Mouse (Mus musculus): Measurements from ENCODE around the gene Pcbp3.

Gene Pcbp3

DNA sequence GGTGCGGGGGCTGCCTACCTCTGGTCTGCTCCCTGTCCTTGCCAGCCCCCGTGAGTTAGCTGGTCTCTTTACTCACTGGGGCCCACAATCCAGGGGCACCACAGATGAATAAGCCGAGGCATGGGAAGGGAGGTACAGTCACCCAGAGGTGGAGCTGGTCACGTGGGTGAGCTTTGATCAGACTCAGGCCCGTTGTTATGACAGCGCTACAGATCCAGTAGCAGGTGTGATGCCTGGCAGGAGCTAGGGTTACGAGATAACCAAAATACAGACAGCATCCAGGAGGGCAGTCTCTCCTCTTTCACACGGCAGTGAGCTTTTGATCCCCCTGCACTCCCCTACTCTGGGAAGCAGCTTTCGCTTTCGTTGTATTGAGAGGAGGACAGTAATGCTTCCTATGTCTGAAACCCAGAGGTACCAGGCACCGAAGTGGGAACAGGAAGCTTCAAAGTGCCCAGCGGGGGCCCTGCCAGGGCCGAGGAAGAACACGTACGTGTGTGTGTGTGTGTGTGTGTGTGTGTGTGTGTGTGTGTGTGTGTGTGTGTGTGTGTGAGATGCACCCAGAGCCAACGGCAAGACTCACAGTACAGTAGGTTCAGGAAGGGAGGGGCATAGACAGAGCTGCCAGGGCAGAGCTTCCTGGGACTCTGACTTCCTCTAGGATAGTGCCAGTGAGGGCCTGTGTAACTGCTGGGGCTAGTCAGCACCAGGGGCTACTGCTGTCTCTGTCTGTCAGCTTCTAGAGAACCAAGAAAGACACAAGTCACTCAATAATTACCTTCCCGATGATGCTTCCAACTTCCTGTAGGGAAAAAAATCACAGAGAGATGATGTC lies 162.7 kb downstream of the Pcbp3 start:
- DNase-seq: no peak

DNA sequence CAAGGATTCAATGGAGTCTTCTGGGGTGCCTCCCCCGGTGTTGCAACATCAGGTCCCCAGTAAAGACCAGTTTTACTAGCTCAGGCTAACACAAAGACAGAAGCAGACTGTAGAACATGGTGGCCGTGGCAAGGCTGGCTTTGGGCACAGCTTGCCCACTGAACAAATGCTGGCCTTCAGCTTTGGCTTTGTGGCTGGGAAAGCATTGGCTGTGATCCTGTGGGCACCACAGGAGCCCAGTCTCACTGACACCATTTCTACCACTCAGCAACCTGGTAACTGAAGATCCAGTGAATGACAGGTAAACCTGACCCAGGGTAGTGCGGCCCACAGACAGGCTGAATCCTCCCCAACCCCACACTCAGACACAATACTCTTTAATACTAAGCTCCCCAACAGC lies 167.6 kb downstream of the Pcbp3 start:
- DNase-seq: no peak

DNA sequence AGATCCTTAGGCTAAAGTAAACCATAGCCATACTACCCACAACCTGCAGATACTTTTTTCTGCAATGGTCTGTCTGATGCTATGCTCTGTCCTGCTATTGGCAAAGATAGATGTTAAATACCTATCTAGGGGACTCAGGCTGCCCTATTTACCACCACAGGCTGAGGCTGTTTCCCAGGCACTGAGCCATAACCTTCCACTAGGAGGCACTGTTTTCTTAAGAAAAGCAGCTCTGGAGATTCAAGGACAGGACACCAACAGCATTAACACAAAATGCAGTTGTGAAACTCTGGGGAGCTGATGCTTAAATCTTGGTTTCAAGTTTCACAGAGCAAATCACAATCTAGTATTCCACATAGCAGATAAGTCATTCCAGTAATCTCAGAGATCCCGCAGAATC lies 170.2 kb downstream of the Pcbp3 start:
- peak; percentile 18 for DNase-seq

DNA sequence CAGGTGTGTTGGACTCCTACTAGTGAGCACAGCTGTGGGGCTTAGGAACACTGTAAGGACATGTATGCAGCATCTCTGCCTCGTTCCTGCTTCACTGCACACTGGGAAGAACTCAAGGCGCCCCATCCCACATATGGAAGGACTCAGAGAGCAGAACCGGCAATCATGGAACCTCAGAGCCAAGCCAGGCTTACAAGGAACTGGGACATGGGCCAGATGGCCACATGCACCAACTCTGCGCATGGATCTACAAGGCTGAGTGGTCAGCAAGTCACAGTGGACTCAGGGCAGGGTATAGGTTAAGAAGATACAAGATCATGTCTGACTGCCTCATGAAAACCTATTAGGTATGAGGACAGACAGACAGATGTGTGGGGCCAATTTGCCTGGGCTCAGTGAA lies 171.8 kb downstream of the Pcbp3 start:
- no peak for DNase-seq

DNA sequence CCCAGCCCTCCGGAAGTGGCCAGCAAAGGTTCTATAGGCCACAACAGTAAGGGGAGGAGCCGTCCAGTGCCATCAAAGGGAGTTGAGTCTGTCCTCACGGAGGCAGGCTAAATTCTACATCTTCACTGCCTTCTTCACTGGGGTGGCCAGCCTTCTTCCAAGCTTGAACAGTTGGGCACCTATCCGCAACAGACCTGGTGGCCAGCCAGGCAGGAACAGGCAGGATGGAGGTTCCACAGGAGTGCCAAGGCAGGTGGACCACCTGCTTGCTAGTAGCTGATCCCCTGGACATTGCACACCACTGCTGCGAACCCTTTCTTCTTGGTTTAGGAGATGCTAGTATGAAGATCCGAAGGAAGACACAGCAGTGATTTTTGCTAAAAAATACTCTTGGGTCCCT lies 176.4 kb downstream of the Pcbp3 start:
- no peak for DNase-seq

DNA sequence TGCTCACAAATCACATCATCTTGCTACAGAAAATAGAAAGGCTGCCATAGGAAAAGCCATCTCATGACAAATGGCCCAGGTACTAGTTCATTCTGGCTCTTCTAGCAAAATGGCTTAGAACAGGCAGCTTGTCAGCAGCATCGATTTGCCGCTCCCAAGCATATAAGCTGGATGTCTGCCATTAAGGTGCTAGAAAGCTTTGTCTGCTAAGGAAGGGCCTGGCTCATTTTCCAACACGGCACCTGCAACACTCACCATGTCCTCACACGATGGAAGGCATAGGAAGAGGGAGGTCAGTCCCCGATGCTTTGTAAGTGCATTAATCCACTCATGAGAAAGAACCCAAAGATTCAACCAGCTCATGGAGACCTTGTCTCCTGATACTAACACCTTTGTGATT lies 182.5 kb downstream of the Pcbp3 start:
- DNase-seq: no peak

DNA sequence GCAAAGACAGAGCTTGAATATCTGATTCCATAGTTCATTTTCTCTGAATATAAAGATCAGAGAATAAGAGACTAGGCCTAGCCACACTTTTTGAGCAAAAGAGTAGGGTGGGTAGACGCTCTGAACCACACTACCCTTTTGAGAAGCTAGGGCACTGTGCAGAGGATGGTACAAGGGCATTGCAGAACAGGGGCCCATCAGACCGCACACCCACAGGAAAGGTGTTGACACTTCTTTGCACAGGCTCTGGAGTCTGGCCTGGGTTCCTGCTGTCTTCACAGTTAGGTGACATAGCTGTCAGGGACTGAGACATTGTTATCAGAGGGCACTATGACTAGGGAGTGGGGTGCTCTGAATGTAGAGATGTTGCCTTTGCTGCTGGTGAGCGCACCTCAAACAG lies 190.1 kb downstream of the Pcbp3 start:
- no peak for DNase-seq

DNA sequence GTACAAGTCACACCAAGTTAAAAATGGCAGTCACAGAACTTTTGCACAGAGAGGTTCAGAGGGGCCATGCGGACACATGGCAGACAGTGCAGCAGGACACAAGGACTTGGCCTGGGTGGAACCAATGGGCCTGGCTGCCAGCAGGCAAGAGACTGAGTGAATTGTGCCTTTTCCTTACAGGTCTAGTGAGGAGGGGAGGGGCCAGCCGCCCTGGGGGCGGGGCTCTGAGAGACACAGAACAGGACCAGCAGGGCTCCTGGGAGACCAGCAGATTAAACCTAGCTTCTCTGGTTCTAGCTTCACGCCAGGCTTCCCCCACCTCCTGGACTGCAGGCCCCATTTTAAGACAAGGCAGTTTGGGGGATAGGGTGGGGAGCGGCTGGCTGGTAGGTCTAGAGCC lies 190.6 kb downstream of the Pcbp3 start:
- DNase-seq: no peak

DNA sequence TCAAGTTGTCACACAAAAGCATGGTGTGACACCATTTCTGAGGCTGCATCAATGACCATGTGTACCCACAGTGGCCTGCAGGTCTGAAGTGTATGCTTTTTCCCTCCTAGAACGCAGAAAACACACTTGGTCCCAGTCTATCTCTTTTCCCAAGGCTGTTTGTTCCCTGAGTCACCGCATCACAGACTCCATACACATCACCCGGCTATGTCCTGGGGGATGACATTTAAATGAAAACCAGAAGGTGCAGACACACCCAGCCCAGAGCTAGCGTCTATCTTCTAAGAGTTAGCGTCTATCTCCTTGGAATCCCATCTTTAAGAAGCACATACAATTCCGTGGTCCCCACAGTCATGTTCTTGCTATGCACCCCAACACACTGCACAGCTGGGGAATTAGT lies 192.1 kb downstream of the Pcbp3 start:
- DNase-seq: no peak

DNA sequence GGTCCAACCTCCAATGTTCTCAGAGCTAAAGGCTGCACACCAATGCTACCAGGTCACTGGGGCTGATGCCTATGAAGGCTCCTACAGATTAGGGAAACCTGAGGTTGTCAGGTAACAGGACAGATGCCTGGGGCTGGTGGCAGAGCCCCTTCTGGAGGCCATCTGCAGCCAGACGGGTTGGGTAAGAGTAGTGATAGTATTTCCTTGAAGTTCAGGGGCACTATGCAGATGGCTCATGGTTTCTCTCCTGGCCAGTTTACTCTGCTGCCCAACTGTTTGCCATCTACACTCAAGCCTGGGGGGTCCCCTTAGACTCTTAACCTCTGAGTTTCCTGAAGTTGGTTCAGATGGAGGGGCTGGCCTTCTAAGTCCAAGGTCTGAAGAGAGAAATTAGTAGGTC lies 195.5 kb downstream of the Pcbp3 start:
- no peak for DNase-seq

DNA sequence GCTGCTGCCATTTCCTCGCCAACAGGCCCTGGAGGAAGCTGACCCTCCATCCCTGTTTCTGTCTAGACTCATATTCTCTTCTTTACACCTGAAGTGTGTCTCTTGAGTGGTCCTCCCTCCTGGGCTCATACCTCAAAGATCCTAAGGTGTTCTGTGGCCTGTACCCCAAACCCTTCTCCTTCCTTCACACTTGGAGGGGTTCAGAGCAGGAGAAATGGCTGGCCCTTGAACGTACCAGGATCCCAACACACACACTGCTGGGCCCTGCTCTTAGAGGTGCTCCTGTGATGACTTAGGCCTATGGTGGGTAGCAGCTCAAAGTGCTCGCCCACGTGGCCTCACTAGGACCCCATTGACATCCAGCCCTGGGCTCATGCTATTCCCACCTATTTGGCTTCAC lies 196.8 kb downstream of the Pcbp3 start:
- DNase-seq: no peak

DNA sequence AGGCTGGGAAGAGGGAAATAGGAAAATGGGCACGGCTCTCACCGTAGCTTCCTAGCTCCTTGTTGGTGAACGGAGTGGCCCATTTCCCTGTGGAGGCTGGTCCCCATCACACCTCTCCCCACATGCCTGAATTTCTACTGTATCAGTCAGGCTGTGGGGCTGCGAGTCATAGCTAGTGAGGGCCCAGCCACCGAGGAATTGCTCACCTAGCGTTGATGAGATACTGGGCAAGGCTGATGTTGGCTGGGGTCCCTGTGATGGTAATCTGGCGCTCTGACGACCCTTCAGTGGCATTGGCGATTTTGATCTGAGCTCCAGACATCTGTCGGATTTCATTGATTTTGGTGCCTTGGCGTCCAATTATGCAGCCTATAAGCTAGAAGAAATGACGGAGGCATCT lies 198.7 kb downstream of the Pcbp3 start:
- no peak for DNase-seq

DNA sequence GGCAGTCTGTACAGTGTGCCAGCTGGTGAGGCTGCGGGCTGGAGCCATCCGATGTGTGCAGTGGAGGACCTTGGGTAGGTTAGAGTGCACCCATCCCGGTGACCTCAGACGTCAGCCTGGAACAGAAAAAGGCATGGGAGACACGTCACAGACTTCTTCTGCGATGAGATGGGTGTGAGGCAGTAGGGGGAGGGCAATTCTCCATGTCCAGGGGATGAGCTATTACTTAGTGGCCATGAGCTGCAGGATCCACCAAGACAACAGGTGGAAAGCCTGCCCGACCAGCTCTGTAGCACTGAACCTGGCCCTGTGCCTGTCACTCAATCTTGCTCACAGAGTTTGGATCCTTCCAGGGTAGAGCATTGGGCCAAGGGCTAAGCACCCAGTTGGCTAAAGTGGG lies 199.3 kb downstream of the Pcbp3 start:
- no peak for DNase-seq

DNA sequence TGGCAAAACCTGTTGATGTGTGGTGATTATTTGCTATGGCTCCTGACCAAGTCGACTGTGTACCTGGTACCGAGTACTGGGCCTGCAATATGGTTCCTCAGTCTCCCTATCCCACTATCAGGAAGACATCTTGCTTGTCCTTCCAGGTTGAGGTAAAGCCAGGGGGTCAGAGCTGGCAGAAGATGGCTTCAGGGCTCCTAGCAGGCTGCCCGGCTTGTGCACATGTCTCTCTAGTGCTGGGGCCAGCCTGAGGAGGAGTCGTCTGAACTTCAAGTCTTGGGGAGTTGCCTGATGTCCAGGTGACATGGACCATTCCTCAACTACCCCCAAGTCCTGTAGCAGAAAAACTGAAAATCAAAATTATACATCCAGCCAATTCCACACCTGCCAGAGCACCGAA lies 201.8 kb downstream of the Pcbp3 start:
- no peak for DNase-seq

DNA sequence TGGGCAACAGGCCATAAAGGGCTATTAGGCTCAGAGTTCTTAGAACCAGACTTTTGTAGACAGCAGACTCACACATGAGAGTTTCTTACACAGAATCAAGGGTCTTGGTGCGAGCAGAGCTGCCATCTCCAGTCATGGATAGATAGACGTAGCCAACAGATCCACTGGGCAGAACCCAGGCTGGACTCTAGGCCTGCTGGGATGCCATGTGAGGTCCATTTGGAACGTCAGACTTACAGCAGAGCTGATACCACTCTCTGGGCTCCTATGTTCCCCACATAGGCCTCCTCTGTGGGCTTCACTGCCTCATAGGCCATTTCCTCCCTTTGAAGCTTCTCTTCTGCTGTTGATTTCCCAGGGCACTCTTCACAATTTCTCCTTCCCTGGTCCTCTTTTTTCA lies 208.0 kb downstream of the Pcbp3 start:
- no peak for DNase-seq

DNA sequence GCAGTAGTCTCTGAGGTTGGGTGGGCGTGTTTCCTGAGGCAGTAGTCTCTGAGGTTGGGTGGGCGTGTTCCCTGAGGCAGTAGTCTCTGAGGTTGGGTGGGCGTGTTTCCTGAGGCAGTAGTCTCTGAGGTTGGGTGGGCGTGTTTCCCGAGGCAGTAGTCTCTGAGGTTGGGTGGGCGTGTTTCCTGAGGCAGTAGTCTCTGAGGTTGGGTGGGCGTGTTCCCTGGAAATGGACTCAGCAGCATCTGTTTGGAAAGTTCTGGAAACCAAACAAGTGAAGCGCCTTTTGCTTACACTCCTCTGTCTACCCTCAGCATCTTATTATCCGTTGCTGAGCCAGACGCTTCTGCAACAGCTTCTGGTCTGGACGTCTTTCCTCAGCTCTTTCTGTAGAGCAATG lies 217.4 kb downstream of the Pcbp3 start:
- peak; percentile 42 for DNase-seq

DNA sequence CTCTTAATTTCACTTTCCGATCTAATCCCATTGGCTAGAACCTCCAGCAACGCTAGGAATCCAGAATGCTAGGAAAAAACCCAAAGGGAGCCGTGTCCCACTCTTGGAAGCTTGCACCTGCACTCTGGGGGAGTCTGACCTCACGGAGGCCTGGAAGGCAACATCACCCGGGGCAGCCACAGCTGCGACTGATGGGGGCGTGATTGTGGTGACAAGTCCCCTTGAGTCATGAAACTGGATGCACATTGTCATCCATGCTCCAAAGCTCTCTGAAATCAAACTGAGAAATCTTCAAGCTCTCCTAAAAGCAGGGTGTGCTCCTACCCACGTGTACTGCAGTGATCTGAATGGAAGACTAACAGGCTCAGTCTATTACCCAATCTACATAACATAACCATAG lies 224.9 kb downstream of the Pcbp3 start:
- no peak for DNase-seq

DNA sequence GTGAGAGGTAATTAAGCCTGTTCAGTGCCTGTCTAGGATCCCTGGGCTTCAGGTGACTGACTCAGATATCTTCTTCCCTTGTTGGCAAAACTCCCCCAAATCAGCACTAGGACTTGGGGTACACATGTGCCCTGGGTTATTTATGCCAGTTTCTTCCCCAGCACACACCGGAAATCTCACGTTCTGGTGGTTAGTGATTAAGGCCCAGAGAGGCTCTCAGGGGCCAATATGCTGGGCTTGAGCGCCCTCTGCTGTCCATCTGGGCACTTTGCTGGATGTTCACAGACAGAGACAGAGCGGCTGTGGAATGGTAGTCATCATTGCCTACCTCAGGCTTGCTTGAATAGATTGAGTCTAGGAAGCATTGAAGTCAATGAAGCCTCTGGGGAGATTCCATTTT lies 226.7 kb downstream of the Pcbp3 start:
- DNase-seq: peak; percentile 77

DNA sequence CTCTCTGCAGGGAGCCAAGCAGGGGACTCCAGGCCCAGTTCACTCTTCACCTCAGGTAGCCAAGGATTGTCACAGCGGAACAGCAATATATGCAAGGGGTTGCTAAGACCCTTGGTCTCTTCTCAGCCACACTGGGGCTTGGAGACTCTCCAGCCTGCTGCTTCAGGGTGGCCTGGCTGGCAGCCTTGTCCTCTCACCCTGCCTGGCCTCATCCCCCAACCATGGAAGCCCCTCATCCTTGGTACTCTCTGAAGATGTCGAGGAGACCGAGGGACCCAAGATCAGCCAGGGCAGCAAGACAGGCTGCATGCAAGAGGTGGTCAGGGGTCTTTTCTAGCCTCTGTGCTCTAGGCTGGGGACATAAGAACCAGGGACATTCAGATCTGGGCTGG lies 228.0 kb downstream of the Pcbp3 start:
- no peak for DNase-seq

DNA sequence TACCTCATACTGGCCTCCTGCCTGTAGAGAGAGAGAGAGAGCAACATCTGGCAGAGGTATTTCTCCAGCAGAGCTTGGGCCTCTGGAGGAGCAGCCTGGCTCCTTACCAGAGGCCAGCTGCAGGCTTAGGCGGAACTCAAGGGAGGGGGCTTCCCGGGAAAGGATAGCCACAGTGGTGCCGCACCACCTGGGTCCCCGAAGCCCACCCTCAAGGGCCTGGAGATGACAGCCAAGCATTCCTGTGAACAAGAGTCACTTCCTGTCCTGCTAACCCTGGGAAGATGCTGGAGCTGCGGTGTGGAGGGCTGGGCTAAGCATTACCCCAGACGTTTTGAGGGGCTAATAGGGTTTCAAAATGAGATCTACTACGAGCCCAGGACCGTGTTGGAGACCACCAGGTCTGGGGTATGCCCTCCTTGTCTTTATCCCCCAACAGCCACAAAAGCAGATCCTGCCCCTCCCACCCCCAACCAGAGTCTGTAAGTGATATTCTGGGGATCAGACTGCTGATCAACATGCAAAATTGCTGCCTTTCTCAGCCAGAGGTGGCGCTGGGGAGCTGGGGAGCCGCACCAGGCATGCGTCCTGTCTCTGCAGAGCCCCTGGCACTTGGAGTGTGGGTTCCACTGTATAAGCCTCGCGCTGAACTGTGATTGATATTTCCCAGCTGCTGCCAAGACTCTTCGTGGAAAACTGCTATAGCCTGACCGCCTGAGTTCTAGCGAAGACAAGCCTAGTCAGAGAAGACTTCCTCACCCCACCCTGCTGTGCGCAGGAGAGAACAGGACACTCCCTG lies 228.6 kb downstream of the Pcbp3 start:
- peak; percentile 65 for DNase-seq

DNA sequence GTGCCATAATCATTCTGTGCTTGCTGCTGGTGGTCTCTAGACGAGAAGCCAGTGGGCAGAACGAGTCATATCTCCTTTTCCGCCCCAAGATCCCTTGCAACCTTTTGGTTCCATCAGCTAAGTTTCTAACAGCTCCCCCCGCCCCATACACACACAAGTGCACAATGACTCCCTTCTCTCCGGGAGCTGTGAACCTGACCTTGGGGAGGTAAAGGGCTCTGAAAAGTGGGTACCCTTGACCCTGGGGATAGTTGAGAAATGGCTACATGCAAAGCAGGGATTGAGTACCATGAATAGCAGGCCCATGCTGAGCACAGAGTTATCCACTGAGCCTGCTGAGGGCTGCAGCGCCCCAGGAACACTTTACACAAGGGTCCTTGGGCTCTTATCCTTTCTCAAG lies 229.3 kb downstream of the Pcbp3 start:
- DNase-seq: no peak

DNA sequence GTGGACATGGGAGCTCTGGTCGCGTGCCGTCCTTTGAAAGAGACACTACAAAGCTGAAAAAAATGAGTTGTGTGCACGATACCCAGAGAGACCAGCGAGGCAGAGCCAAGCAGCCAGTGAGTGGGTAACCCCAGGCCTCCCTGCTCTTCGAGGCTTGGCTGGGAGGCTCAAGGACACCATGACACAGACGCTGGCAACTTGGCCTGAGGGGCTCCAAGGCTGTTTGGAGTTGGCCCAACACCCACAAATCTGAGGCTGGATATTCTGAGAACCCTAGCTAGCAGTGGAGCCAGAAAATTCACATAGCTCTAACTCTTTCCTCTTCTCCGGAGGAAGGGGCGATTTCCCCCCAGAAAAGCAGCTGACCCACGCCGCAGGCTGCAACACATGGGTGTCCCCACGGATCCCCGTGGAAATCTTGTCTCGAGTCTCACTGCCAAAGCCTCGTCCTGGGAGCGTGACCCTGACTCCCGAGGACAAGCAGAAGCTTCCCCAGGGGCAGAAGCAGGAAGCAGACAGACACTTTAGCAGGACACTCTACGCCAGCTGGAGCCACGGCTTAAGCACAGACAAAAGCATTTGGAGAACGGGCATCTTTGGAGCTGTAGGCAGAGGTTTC lies 230.0 kb downstream of the Pcbp3 start:
- no peak for DNase-seq

DNA sequence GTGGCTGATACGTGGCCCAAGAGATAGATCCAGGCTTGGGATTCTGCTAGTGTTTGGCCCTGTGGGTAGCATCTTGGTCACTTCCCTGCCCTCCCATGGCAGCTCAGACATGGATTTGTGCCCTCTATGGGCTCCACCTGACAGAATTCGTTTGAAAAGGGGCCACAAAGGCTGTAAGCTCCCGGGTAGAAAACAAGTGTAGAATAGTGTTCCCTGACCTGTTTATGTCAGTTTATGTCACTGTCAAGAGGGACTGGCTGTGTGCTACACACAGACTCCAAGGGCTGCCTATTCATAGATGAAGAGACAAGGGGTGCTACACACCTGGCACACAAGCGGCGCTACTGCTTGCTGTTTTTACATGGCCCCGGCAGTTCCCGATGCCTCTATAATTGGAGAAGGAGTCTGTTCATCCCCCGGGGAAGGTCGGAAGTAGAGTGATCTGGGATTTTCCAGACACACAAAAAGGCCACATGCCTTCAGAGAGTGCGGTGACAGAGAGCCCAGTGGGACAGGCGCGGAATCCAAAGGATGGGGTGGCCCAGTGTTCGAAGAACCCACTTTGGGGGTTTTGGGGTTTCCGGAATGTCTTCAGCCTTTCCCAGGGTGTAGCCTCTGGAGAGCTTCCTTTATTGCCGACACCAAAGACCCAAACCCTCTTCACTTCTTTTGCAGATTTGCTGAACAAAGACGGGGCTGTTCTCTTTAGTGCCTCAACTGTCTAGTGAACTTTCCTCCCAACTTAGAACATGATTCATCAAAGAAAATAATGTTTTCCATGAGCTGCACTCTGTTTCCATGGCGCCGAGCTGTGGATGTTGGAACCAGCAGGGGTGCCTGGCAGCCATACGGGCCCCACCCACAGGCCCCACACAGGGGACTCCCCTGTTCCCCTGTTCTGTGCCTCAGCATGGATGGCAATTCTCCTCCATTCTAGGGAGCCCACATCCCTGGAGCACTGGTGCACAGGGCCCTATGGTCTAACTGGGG lies 231.8 kb downstream of the Pcbp3 start:
- DNase-seq: peak; percentile 72

Data from right cerebral cortex, postnatal 25 days (tissue).